Comparison of ENCODE assay signal across 8 mouse cellular contexts in genomic region chr1:66817453-66817839, GRCm38 (mm10). TPM values are rescaled to one million over a fixed set of nuclear protein-coding genes. Genes with fewer than 3 reads are reported as not detected.
A peak's percentile ranks its signal among the peaks of the same experiment; 100 is the strongest.
DNase-seq lines count a peak whose midpoint lies in the region; ATAC-seq lines count a peak whose summit lies in the region.

TSS of gene Kansl1l (minus strand) at chr1:66817562.

- peaks cover 20% of the 10 kb centered on the region for H3K4me1 ChIP-seq in megakaryocyte, embryonic 14.5 days

- peak within 1 kb of the TSS; percentile 99 for H3K4me3 ChIP-seq in megakaryocyte, embryonic 14.5 days (replicated peaks)

- peak; percentile 95 to 98 for DNase-seq in adrenal gland, adult (ENCODE audit: inconsistent age in 2 of 2, low spot score in 1 of 2)
- peak; percentile 84 for DNase-seq in embryo, embryonic 10 days (ENCODE audit: low spot score)
- DNase-seq in gastrocnemius, postnatal 10 days = peak; percentile 98
- peak; percentile 76 to 92 for DNase-seq in left cerebral cortex, adult 9 months (ENCODE audit: low spot score in 2 of 2)
- DNase-seq in right cerebral cortex, adult 2 months (ENCODE audit: low spot score in 2 of 2) = peak; percentile 93 to 94
- DNase-seq in urinary bladder, postnatal 10 days (ENCODE audit: low spot score) = peak; percentile 82

- no peaks in the 10 kb centered on the region for H3K36me3 ChIP-seq in megakaryocyte, embryonic 14.5 days (replicated peaks; ENCODE audit: low read length)

- peak; percentile 64 for ATAC-seq in inflammation-experienced regulatory T-cells, adult 6 months

- H3K27me3 ChIP-seq in megakaryocyte, embryonic 14.5 days (replicated peaks) = no peaks in the 10 kb centered on the region

- no peaks in the 10 kb centered on the region for H3K9me3 ChIP-seq in megakaryocyte, embryonic 14.5 days

RNA-seq across cellular contexts. Expression of gene Kansl1l, which starts in this region (rescaled TPM):
- 10 to 100 TPM; 20.0 to 21.4 TPM for total RNA-seq in gastrocnemius, postnatal 10 days (2021)
- 10 to 100 TPM in 2 of 3 experiments, 1 to 10 TPM in 1; 7.1 to 12.4 (median 11.1) TPM for polyA plus RNA-seq in inflammation-experienced regulatory T-cells, adult 6 months (2017; shearing (Covaris generic))
- 0.27 TPM in 1 of 2 replicates, not detected in the other for polyA plus RNA-seq in megakaryocyte, embryonic 14.5 days (2012; ENCODE audit: insufficient read depth, low replicate concordance)

Comparison
In these comparisons a context has a peak if more than half of its experiments do, and no peak if none do; other contexts are left out.
1. Peak in every context shown above with its lines: DNase-seq, ATAC-seq and H3K4me3 ChIP-seq.